Mouse (Mus musculus) thymus, adult 2 months (tissue): ENCODE results near the gene Dcst1. TPM values are rescaled to one million over a fixed set of nuclear protein-coding genes. Genes with fewer than 3 reads are reported as not detected.

Source experiments
- DNase-seq: peaks from one replicate; pipeline ENCODE4 v3.0.0; 2021
- H3K27ac ChIP-seq: fragments of 200-500 bp; 2 replicates; pipeline ENCODE4 v1.5.1; 2012; ENCODE audit warnings: low read length, control low read depth; ENCODE audit not compliant: control insufficient read depth, insufficient read depth
- H3K27me3 ChIP-seq: fragments of 200-500 bp; 2 replicates; pipeline ENCODE4 v1.6.1; 2012; ENCODE audit warnings: mild to moderate bottlenecking, low read length, moderate library complexity, mixed read lengths; ENCODE audit not compliant: control insufficient read depth, insufficient read depth
- H3K36me3 ChIP-seq: fragments of 200-500 bp; 2 replicates; pipeline ENCODE4 v1.6.1; 2012; ENCODE audit warnings: mild to moderate bottlenecking, low read length, moderate library complexity; ENCODE audit not compliant: control insufficient read depth, insufficient read depth
- H3K4me1 ChIP-seq: fragments of 200-500 bp; replicated peaks from 2 replicates; pipeline ENCODE4 v1.6.1; 2012; ENCODE audit warnings: low read length; ENCODE audit not compliant: control insufficient read depth, insufficient read depth
- H3K4me3 ChIP-seq: fragments of 200-500 bp; 2 replicates; pipeline ENCODE4 v1.5.1; 2012; ENCODE audit warnings: mild to moderate bottlenecking, low read length, control low read depth, moderate library complexity; ENCODE audit not compliant: control insufficient read depth, insufficient read depth
- CTCF ChIP-seq: fragments of 200-500 bp; IDR thresholded peaks from 2 replicates; pipeline ENCODE4 v1.5.1; 2012; ENCODE audit warnings: mild to moderate bottlenecking, control low read depth, low read length, moderate library complexity, borderline replicate concordance; ENCODE audit not compliant: control insufficient read depth, poor library complexity, insufficient read depth; ENCODE audit errors: extremely low read depth
- POLR2A ChIP-seq: fragments of 200-500 bp; IDR thresholded peaks from 2 replicates; pipeline ENCODE4 v1.6.1; 2012; ENCODE audit warnings: mild to moderate bottlenecking, low read length, control low read depth, moderate library complexity; ENCODE audit not compliant: control insufficient read depth, poor library complexity, insufficient read depth; ENCODE audit errors: extremely low read depth
- WGBS: fragments of 180-500 bp; shearing (Covaris S2); methylation state at CpG from one replicate; pipeline ENCODE4 v1.1.7; 2018; 5-methylcytosine and 5-hydroxymethylcytosine counted together
- polyA plus RNA-seq: library from polyadenylated mRNA; depleted of rRNA; stranded (reverse); fragments of >200 nt; gene quantifications from 2 replicates; pipeline ENCODE4 v1.2.3, GENCODE M21; 2012

Dcst1 gene
- polyA plus RNA-seq, 1 experiment: 0.24 TPM

DNA sequence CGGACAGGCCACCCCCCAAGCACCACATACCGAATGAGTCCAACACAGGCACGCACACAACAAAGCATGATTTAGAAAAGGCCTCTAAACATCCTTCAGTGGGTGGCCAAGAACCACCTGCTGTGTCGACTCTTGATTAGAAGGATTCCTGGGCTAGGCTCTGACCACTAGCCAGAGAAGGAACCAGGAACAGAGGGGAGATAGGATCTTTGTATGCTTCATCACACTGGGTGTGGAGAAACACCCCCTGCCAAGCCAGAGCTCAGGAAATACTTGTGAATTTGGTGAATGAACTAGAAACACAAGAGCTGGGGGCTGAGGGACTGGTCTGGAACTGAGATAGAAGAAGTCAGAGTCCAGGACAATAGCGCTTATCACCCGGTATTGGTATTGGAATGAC lies 28.5 kb downstream of the Dcst1 start:
- Histone ChIP-seq H3K4me3 (no peak overlapping the region), H3K27me3 (no peaks in the 10 kb centered on the region), H3K36me3 (no peaks in the 10 kb centered on the region), H3K27ac (no peak overlapping the region), H3K4me1 (peaks cover 9% of the 10 kb centered on the region)
- 77% methylated on average over 6 of the region's 6 CpGs for WGBS
- TF ChIP-seq CTCF (no peak), POLR2A (no peak)
- no peak for DNase-seq

DNA sequence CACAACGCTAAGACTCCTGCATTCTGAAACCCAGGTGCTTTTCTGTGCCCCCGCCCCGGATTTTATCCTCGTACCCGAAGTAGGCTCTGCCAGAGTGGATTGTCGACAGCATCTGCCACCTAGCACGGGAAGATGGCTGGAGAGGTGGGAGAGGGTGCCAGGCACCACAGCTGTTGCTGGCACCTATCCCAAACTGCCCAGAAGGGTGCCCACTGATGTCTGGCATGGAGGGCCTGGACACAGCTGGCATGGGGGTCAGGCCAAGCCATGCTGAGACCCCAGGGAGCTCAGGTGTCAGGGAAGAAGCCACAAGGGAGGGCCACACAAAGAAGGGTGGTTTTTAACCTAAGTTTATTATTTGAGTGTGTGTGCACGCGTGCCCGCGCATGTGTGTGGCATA lies 32.0 kb downstream of the Dcst1 start:
- TF ChIP-seq CTCF (no peak), POLR2A (no peak)
- no peak overlapping the region for H3K27ac ChIP-seq
- no peaks in the 10 kb centered on the region for H3K36me3 ChIP-seq
- H3K27me3 ChIP-seq: no peaks in the 10 kb centered on the region
- DNase-seq: no peak
- H3K4me1 ChIP-seq: peaks cover 6% of the 10 kb centered on the region; the same call in 1 of the 2 replicates
- no peak overlapping the region for H3K4me3 ChIP-seq
- 97% methylated on average over 11 of the region's 11 CpGs for WGBS

DNA sequence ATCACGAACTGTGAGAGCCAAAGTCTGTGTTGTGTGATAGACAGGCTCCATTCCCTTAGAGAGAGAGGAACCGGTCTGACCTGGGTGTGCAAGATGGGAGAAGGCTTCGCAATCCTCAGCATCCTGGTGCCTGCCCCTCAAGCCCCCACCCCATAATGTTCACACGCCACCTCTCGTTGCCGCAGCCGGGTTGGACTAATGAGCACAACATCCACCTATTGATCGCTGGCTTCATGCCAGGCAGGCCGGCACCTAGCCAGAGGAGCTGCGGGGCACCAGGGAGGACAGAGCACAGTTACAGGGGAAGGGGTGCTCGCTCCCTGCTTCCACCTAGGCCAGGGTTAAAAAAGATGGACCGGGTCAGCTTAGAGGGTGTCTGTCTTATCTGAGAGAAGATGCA lies 32.6 kb downstream of the Dcst1 start:
- WGBS: 93% methylated on average over 12 of the region's 12 CpGs
- no peaks in the 10 kb centered on the region for H3K36me3 ChIP-seq
- TF ChIP-seq CTCF (no peak), POLR2A (no peak)
- no peak overlapping the region for H3K4me3 ChIP-seq
- DNase-seq: no peak
- no peak overlapping the region for H3K27ac ChIP-seq
- H3K27me3 ChIP-seq: no peaks in the 10 kb centered on the region
- peaks cover 6% of the 10 kb centered on the region; the same call in 1 of the 2 replicates for H3K4me1 ChIP-seq

GRCm38 (mm10) chr3:89332013-89332412 lies 33.0 kb downstream of the Dcst1 start:
- DNase-seq: no peak
- 91% methylated on average over 10 of the region's 10 CpGs for WGBS
- H3K27me3 ChIP-seq: no peaks in the 10 kb centered on the region; the same call in 1 of the 2 replicates
- H3K36me3 ChIP-seq: no peaks in the 10 kb centered on the region
- peaks cover 1% of the 10 kb centered on the region; the same call in 1 of the 2 replicates for H3K4me1 ChIP-seq
- TF ChIP-seq POLR2A: no peak
- no peak for TF ChIP-seq CTCF
- H3K27ac ChIP-seq: no peak overlapping the region
- no peak overlapping the region for H3K4me3 ChIP-seq

- Histone ChIP-seq H3K36me3 (no peaks in the 10 kb centered on the region), H3K27me3 (no peaks in the 10 kb centered on the region; the same call in 1 of the 2 replicates), H3K4me1 (no peaks in the 10 kb centered on the region), H3K27ac (no peak overlapping the region), H3K4me3 (no peak overlapping the region)
- 87% methylated on average over 13 of the region's 13 CpGs for WGBS
- TF ChIP-seq POLR2A: no peak
- no peak for TF ChIP-seq CTCF
- no peak for DNase-seq
Measured at GRCm38 (mm10) chr3:89331561-89331960, 33.5 kb downstream of the Dcst1 start.

DNA sequence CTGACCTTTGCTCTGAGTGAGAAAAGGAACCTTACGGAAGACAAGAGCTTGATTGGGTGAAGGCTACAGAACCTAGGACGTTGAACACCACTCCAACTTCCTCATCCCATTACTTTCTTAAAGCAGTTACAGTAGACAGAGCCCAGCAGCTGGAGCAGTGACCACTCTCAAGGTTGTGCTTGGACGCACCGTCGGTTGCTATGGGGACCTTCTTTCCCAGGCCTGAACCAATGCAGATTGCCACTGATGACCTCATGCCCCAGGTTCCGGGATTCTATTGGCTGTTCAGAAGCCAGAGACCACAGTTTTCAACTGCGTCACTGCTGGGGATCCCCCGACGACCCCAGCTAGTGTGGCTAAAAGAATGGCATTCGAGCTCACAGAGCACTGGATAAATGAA lies 34.1 kb downstream of the Dcst1 start:
- Histone ChIP-seq H3K4me1 (no peaks in the 10 kb centered on the region), H3K36me3 (no peaks in the 10 kb centered on the region), H3K27ac (no peak overlapping the region), H3K4me3 (no peak overlapping the region), H3K27me3 (no peaks in the 10 kb centered on the region; the same call in 1 of the 2 replicates)
- no peak for TF ChIP-seq POLR2A
- TF ChIP-seq CTCF: no peak
- DNase-seq: no peak
- WGBS: 58% methylated on average over 10 of the region's 10 CpGs

GRCm38 (mm10) chr3:89330346-89330745 lies 34.7 kb downstream of the Dcst1 start:
- H3K4me3 ChIP-seq: no peak overlapping the region
- H3K27ac ChIP-seq: no peak overlapping the region
- no peaks in the 10 kb centered on the region for H3K4me1 ChIP-seq
- no peaks in the 10 kb centered on the region; the same call in 1 of the 2 replicates for H3K27me3 ChIP-seq
- no peak for DNase-seq
- WGBS: 84% methylated on average over 3 of the region's 3 CpGs
- TF ChIP-seq CTCF: no peak
- no peak for TF ChIP-seq POLR2A
- H3K36me3 ChIP-seq: no peaks in the 10 kb centered on the region

DNA sequence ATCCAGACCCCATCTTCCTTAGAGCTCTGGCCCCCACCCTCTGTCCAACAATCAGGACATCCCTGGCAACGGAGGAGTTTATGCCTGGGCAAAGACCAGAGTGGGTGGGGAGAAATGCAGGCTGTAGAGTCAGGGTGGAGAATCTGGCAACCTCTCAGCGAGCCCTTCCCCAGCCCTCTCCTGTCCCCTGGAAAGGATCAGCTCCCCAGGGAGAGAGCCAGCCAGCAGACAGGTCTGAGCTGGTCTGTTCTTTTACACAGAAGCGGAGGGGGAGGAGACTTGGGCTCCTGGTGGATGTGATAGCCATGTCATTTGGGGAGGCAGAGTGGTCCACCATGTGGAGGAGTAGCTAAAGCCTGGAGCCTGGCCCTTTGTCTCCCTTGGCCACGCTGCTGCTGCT lies 36.4 kb downstream of the Dcst1 start:
- no peak for TF ChIP-seq POLR2A

More for the DNA sequence above, 36.4 kb downstream of the Dcst1 start:
- no peak overlapping the region for H3K4me3 ChIP-seq
- no peak overlapping the region for H3K27ac ChIP-seq
- WGBS: 66% methylated on average over 4 of the region's 4 CpGs
- no peak for DNase-seq
- H3K36me3 ChIP-seq: no peaks in the 10 kb centered on the region
- H3K27me3 ChIP-seq: no peaks in the 10 kb centered on the region; the same call in 1 of the 2 replicates
- H3K4me1 ChIP-seq: no peaks in the 10 kb centered on the region
